Mouse (Mus musculus) stomach, embryonic 16.5 days (tissue): ENCODE data around the gene 6030498E09Rik. TPM values are rescaled to one million over a fixed set of nuclear protein-coding genes. Genes with fewer than 3 reads are reported as not detected.

Source experiments
- ATAC-seq: fragments of 200-750 bp; cut with Nextera tagmentation; 2 replicates; pipeline ENCODE4 v1.8.0; 2017; ENCODE audit warnings: moderate number of reproducible peaks, moderate TSS enrichment; ENCODE audit not compliant: insufficient read depth, low FRiP score
- H3K27ac ChIP-seq: fragments of 300-500 bp; sonication (generic); 2 replicates; pipeline ENCODE4 v1.5.1; 2014; ENCODE audit warnings: low read length
- H3K27me3 ChIP-seq: fragments of 300-500 bp; sonication (generic); 2 replicates; pipeline ENCODE4 v1.6.1; 2014; ENCODE audit warnings: low read length, control low read depth, mixed read lengths; ENCODE audit not compliant: control insufficient read depth, insufficient read depth
- H3K36me3 ChIP-seq: fragments of 300-500 bp; sonication (generic); 2 replicates; pipeline ENCODE4 v1.6.1; 2014; ENCODE audit warnings: low read length; ENCODE audit not compliant: control insufficient read depth, insufficient read depth
- H3K4me1 ChIP-seq: fragments of 300-500 bp; sonication (generic); 2 replicates; pipeline ENCODE4 v1.6.1; 2014; ENCODE audit warnings: low read length, control low read depth, mixed read lengths; ENCODE audit not compliant: control insufficient read depth, insufficient read depth
- H3K4me2 ChIP-seq: fragments of 300-500 bp; sonication (generic); 2 replicates; pipeline ENCODE4 v1.6.1; 2014; ENCODE audit warnings: low read depth, low read length, mixed read lengths
- H3K4me3 ChIP-seq: fragments of 300-500 bp; sonication (generic); replicated peaks from 2 replicates; pipeline ENCODE4 v1.5.1; 2014; ENCODE audit warnings: mild to moderate bottlenecking, low read length
- H3K9ac ChIP-seq: fragments of 300-500 bp; sonication (generic); 2 replicates; pipeline ENCODE4 v1.6.1; 2014; ENCODE audit warnings: low read length
- H3K9me3 ChIP-seq: fragments of 300-500 bp; sonication (generic); replicated peaks from 2 replicates; pipeline ENCODE4 v1.6.1; 2016; ENCODE audit warnings: low read length, control low read depth; ENCODE audit not compliant: control insufficient read depth
- WGBS: fragments of 180-500 bp; shearing (Covaris S2); extraction: QIAGEN DNeasy Blood & Tissue Kit; methylation state at CpG from one replicate; pipeline ENCODE4 v1.1.7; 2014; 5-methylcytosine and 5-hydroxymethylcytosine counted together
- polyA plus RNA-seq: library from polyadenylated mRNA; unstranded; fragments of >200 nt; fragmentation: Nextera tagmentation; extraction: Ambion mirVana; gene quantifications from 2 replicates; pipeline ENCODE4 v1.2.1, GENCODE M21; 2015

The 6030498E09Rik gene
- not detected in 2 replicates for polyA plus RNA-seq

- ATAC-seq, result no peak
- 58% methylated on average over 9 of the region's 9 CpGs for WGBS
Observed at GRCm38 (mm10) chrX:38772478-38772877, at the start of gene 6030498E09Rik. TSS of gene 6030498E09Rik (plus strand) at chrX:38772671.

GRCm38 (mm10) chrX:38730081-38730480, 42.4 kb upstream of the 6030498E09Rik start:
- WGBS, result 47% methylated on average over 5 of the region's 5 CpGs
- no peak overlapping the region for H3K4me3 ChIP-seq
- H3K4me1 ChIP-seq, result no peaks in the 10 kb centered on the region
- H3K36me3 ChIP-seq, result no peaks in the 10 kb centered on the region
- no peak overlapping the region for H3K27ac ChIP-seq
- no peak for ATAC-seq
- H3K27me3 ChIP-seq, result no peaks in the 10 kb centered on the region
- H3K4me2 ChIP-seq, result no peak overlapping the region
- H3K9me3 ChIP-seq, result no peaks in the 10 kb centered on the region
- H3K9ac ChIP-seq, result no peak overlapping the region

More at GRCm38 (mm10) chrX:38772478-38772877, at the start of gene 6030498E09Rik:
- Histone ChIP-seq H3K9ac (no peak within 1 kb of the TSS), H3K36me3 (no peaks in the 10 kb centered on the region), H3K27me3 (no peaks in the 10 kb centered on the region), H3K9me3 (no peaks in the 10 kb centered on the region), H3K4me1 (no peaks in the 10 kb centered on the region), H3K4me3 (no peak within 1 kb of the TSS), H3K27ac (no peak within 1 kb of the TSS), H3K4me2 (no peak within 1 kb of the TSS)

GRCm38 (mm10) chrX:38730639-38731038, 41.8 kb upstream of the 6030498E09Rik start:
- WGBS, result 54% methylated on average over 2 of the region's 2 CpGs

GRCm38 (mm10) chrX:38733683-38734082, 38.8 kb upstream of the 6030498E09Rik start:
- no peak for ATAC-seq
- no peak overlapping the region for H3K9ac ChIP-seq
- no peak overlapping the region for H3K27ac ChIP-seq
- H3K27me3 ChIP-seq, result no peaks in the 10 kb centered on the region
- no peak overlapping the region for H3K4me3 ChIP-seq
- WGBS, result 88% methylated on average over 5 of the region's 5 CpGs
- no peaks in the 10 kb centered on the region for H3K9me3 ChIP-seq
- H3K4me1 ChIP-seq, result no peaks in the 10 kb centered on the region
- no peaks in the 10 kb centered on the region for H3K36me3 ChIP-seq
- H3K4me2 ChIP-seq, result no peak overlapping the region

More at GRCm38 (mm10) chrX:38730639-38731038, 41.8 kb upstream of the 6030498E09Rik start:
- Histone ChIP-seq H3K9ac (no peak overlapping the region), H3K9me3 (no peaks in the 10 kb centered on the region), H3K4me1 (no peaks in the 10 kb centered on the region), H3K27me3 (no peaks in the 10 kb centered on the region), H3K4me3 (no peak overlapping the region), H3K27ac (no peak overlapping the region), H3K36me3 (no peaks in the 10 kb centered on the region), H3K4me2 (no peak overlapping the region)
- no peak for ATAC-seq

GRCm38 (mm10) chrX:38734916-38735880, 37.3 kb upstream of the 6030498E09Rik start:
- no peaks in the 10 kb centered on the region for H3K36me3 ChIP-seq
- ATAC-seq, result no peak
- no peak overlapping the region for H3K4me3 ChIP-seq
- no peak overlapping the region for H3K27ac ChIP-seq
- no peak overlapping the region for H3K9ac ChIP-seq
- no peaks in the 10 kb centered on the region for H3K27me3 ChIP-seq
- H3K4me2 ChIP-seq, result no peak overlapping the region
- no peaks in the 10 kb centered on the region for H3K4me1 ChIP-seq
- no peaks in the 10 kb centered on the region for H3K9me3 ChIP-seq
- WGBS, result 41% methylated on average over 13 of the region's 13 CpGs

GRCm38 (mm10) chrX:38771453-38771852, 1.0 kb upstream of the 6030498E09Rik start:
- no peak overlapping the region for H3K4me2 ChIP-seq
- H3K4me3 ChIP-seq, result no peak overlapping the region

GRCm38 (mm10) chrX:38771886-38772285, 585 bp upstream of the 6030498E09Rik start:
- no peak overlapping the region for H3K9ac ChIP-seq
- H3K4me2 ChIP-seq, result no peak overlapping the region
- no peaks in the 10 kb centered on the region for H3K36me3 ChIP-seq
- WGBS, result 39% methylated on average over 3 of the region's 3 CpGs
- ATAC-seq, result no peak
- no peaks in the 10 kb centered on the region for H3K4me1 ChIP-seq
- no peak overlapping the region for H3K27ac ChIP-seq
- no peaks in the 10 kb centered on the region for H3K9me3 ChIP-seq
- no peak overlapping the region for H3K4me3 ChIP-seq
- no peaks in the 10 kb centered on the region for H3K27me3 ChIP-seq

More at GRCm38 (mm10) chrX:38771453-38771852, 1.0 kb upstream of the 6030498E09Rik start:
- Histone ChIP-seq H3K9me3 (no peaks in the 10 kb centered on the region), H3K27me3 (no peaks in the 10 kb centered on the region), H3K36me3 (no peaks in the 10 kb centered on the region), H3K4me1 (no peaks in the 10 kb centered on the region), H3K27ac (no peak overlapping the region), H3K9ac (no peak overlapping the region)
- no peak for ATAC-seq
- WGBS, result 67% methylated on average over 2 of the region's 2 CpGs

GRCm38 (mm10) chrX:38794373-38794772, 21.9 kb downstream of the 6030498E09Rik start:
- no peak overlapping the region for H3K27ac ChIP-seq
- H3K4me1 ChIP-seq, result no peaks in the 10 kb centered on the region
- no peak overlapping the region for H3K4me3 ChIP-seq
- no peaks in the 10 kb centered on the region for H3K27me3 ChIP-seq
- H3K36me3 ChIP-seq, result no peaks in the 10 kb centered on the region
- H3K4me2 ChIP-seq, result no peak overlapping the region
- no peak overlapping the region for H3K9ac ChIP-seq
- H3K9me3 ChIP-seq, result no peaks in the 10 kb centered on the region
- 58% methylated on average over 3 of the region's 3 CpGs for WGBS
- no peak for ATAC-seq

- no peak overlapping the region for H3K4me3 ChIP-seq
- no peak overlapping the region for H3K9ac ChIP-seq
- H3K36me3 ChIP-seq, result no peaks in the 10 kb centered on the region
- no peaks in the 10 kb centered on the region for H3K27me3 ChIP-seq
- H3K4me1 ChIP-seq, result no peaks in the 10 kb centered on the region
- WGBS, result 81% methylated on average over 3 of the region's 3 CpGs
- H3K27ac ChIP-seq, result no peak overlapping the region
- no peak overlapping the region for H3K4me2 ChIP-seq
- H3K9me3 ChIP-seq, result no peaks in the 10 kb centered on the region
- no peak for ATAC-seq
Observed at GRCm38 (mm10) chrX:38813934-38814333, 41.5 kb downstream of the 6030498E09Rik start.
